Mouse (Mus musculus) brain, adult 2 months (tissue): ENCODE measurements around the gene Tmeff1.

Source experiments
- DNase-seq: peaks from one replicate; pipeline ENCODE4 v3.0.0; 2011; ENCODE audit warnings: low read depth, low spot score

Gene Tmeff1

DNA sequence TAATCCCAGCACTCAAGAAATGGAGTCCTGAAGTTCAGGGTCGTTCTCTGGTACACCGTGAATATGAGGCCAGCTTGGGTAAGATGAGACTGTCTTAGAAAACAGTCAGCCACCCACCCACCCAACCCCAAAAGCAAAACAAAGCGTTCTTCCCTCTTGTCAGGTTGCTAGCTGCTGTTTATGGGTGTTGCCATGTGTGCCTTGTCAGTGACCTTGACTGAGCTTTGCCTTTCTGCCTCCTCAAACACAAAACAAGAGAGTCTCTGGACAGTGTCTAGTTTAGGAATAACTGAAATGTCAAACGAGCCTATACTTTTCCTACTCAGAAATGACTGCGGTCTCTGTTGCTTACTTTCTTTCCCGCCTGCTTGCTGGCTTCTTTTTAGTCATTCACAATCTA, 37.3 kb downstream of the Tmeff1 start:
- DNase-seq, result no peak

DNA sequence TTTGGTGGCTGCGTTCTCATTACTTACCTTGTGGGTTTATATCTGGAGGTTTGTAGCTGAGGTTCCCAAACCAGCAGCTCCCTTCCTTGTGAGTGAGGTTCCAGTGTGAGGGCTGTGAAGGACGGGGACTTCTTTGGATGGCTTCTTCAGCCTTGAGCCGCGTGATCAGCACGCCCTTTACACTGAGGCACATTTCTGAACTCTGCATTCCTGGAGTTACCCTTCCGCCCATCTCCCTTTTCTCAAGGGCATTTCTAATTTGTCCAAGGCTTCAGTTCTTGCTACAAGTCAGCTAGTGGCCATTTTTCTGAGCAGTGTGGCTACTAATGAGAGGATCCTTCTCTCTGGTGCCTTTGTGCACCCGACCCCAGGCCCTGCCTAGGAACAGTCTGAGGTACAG, 38.0 kb downstream of the Tmeff1 start:
- no peak for DNase-seq

DNA sequence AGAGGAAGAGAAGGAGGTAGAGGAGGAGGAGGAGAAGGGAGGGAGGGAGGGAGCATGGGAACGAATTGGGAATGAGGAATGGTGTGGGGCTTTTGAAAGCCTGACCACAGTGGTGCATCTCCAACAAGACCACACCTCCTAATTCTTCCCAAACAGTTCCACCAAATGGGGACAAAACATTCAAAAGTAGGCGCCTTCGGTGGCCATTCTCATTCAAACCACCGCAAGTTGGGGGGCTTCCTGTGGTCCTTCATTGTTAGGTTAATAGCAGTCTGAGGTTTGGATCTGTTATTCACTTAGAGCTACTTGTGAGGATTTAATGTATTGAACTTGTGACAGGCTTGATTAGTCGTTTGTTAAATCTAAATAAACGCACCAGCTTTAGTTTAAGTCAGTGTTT, 40.0 kb downstream of the Tmeff1 start:
- no peak for DNase-seq

DNA sequence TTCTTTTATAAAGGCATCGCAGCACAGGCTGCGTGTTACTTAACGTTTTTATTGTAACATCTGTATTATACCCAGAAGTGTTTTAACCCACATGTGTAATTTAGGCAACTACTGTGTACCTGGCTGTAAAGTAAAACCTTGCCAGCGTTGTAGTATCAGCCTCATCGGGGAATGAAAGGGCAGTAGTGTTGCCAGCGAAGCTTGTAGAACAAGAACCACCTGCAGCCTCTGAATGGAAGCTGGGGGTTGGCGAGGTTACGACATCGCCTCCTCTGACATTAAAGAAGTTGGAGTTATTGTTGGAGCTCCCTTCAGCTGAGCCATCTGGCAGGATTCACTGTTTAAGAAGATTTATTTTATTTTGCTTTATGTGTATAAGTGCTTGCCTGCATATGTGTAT, 40.9 kb downstream of the Tmeff1 start:
- no peak for DNase-seq

DNA sequence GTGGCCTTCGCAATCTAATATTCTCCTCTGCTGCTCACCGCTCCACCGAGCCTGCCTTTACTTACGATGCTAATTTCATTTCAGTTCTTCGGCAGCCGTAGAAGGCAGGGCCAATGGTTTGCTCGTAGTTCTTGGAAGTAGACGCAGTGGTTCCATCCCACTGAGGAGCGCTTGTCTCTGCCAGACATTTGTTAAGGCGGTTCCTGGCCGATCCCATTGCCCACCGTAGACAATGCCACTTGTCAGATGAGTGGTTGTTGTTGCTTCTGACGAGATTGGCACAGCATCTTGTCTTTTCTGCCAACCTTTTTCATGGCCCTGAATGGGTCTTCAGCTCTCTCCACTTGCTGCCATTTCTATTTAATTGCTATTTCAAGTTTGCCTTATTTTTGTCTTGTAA, 44.5 kb downstream of the Tmeff1 start:
- DNase-seq, result peak; percentile 85

DNA sequence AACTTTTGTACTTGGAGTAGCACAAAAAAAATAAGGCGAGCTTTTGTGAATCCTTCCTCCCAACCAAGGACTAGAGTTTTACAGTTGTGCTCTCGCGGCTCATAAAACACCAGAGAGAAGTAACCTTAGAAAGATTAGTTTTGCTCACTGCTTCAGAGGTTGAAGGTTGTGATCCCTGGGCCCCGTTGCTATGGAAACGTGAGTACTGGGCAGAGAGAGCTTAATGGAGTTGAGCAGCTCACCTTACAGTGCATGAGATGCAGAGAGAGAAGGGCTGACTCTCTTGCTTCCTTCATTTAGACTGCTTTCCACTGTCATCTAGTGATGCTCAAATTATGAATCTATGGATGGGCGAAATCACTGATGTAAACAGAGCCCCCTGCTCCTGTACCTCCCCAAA, 48.6 kb downstream of the Tmeff1 start:
- no peak for DNase-seq

DNA sequence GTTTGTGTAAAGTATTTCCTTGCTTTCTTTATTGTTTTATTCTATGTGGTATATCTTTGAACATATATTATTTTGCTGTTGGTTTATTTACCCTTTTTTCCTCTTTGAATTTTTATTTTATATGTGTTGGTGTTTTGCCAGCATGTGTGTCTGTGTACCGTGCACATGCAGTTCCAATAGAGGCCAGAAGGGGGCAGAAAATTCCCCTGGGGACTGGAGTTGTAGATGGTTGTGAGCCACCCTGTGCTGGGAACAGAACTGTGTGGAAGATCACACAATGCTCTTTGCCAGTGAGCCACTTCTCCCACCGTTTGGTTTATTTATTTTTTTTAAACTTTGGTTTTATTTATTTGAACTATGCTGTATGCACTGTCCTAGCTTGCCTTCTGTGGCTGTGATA, 49.1 kb downstream of the Tmeff1 start:
- DNase-seq, result no peak

DNA sequence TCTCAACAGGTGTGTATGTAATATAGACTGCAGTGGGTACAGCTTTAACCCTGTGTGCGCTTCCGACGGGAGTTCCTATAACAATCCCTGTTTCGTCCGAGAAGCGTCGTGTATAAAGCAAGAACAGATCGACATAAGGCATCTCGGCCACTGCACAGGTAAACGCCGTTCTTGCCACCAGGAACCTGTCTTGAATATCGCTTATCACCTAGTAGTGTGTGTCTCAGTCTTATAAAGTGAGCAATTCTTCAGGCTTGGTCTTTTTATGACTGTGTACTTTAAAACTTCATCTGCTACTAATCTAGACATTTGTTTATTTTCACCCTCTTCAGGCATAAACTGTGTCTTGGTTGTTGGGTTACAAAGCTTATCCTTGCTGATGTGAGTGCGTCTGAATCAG, 51.9 kb downstream of the Tmeff1 start:
- no peak for DNase-seq

DNA sequence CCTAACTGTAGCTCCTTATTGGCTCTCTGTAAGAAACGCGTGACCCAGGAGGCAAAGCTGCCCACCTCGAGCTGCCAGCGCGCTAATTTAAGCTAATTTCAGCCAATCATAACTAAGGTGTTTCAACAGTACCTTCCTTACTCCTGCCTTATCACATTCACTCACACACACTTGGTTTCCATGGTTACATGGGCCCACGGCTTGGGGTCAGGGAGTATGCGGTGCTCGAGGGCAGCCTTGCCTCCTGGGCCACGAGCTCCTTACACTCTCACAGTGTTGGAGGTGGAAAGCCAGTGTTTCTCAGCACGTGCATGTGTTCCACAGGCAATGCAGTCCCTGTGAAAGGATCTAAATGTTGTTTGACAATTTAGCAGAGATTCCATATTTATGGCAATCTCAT, 53.2 kb downstream of the Tmeff1 start:
- no peak for DNase-seq

DNA sequence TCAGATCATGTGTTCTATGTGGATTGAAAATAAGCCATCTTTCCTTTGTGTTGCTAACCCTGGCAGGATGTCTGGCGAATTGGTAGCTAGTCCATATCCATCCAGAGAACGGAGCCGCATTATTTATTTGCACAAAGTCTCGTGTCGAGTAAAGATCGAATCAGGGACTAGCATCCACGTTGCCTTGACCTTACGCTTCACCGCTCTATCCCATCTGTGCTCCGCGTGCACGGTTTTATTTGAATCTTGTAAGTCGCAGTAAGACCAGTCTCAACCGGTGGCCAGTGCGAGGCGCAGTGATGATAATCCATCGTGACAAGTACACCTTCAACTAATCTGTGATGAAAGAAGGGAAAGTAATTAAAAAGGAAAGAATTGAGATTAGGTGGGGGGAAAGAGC, 54.5 kb downstream of the Tmeff1 start:
- DNase-seq, result no peak

DNA sequence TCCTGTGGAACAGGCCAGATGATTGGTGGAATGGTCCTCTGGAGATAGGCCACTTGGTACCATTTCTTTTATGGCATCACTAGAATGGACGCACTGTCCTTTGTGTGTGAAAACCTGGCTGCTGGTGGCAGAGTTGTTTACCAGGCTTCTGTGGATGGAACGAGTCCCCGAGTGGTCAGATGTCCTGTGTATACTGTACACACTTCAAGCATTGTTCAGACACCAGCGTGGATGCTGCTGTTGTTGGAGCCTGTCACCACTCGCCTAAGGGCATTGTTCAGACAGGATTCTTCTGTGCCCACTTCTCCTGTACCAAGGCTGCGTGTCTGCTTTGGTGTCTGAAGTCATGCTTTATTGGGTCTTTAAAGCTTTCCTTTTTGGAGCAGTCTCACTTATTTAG, 58.8 kb downstream of the Tmeff1 start:
- DNase-seq, result peak; percentile 94

DNA sequence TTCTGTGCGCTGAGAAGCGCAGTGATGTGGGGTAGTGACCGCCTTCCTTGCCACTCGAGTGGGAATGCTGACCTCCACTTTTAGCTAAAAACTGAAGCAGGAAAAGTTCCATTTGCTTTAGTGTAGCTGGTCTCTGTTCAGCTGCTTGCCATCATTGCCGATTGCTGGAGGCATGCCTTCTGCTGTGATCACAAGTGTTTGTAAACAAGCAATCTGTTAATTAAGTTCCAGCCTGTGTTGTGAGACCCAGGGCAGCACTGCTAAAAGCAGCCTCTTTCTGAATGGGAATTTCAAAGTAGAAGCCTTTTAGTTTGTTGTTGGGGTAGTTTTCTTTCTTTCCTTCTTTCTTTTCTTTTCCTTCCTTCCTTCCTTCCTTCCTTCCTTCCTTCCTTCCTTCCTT, 61.2 kb downstream of the Tmeff1 start:
- no peak for DNase-seq

DNA sequence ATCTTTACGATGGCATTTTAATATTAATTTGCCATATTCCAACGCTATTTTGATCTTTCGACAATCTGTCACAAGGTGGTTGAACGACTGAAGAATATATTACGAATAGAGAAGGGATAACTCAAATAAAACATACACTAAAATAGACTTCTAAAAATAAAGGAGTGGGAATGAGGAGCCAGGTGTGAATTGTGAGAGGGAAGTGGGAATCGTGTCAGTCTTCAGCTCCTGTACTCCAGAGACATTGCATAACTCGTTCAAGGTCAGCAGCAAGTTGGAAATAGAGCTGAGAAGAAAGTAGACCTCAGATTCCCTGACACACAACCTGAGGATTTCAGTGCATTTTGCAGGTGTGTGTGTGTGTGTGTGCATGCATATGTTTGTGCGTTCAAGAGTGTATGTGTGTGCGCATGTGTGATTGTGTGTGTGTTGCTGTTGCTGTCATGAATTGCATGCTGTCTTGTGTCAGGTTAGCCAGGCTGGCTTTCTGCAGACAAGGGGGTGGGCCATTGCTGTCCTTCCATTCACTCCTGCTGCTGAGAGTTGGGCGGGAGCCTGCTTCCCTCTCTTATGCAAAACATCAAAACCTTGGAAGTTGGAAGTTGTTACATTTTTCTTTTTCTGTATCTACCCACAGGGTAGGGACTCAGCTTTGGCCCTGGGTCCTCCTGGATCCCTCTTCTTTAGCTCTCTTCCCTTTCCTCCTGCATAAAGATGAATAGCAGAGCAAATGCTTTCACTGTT, 65.8 kb downstream of the Tmeff1 start:
- peak; percentile 74 for DNase-seq

DNA sequence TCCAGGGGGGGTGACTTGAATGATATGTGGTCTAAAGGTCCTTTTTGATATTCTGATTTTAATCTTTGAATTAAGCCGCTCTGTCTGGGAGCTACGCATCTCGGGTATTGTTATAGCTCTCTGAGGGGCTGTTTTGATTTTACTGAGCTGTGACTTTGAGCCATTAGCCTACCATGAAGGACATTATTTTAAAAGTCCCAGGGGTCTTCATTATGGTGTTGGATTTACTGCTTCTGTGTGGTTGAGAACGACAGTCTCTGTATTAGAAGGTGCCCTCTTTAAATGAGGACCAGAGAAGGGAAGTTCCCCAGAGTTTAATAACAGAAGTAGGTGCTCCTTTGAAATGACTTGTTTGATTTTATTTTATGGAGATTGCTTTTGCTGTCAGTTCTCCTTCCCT, 69.1 kb downstream of the Tmeff1 start:
- no peak for DNase-seq

DNA sequence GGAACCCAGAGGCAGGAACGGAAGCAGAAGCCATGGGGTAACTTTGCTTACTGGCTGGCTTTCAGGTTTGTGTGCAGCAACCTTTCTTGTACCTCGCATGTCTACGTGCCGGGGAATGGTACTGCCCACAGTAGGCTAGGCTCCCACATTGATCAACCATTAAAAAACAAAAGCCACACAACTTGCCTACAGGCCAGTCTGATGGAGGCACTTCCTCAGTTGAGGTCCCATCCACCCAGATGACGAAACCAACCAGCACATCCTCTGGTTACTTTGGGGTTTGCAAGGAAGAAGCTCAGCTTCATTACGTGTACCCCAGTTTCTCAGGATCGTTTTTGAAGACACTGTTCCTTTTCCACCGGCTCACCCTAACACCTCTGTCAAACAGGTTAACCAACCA, 71.6 kb downstream of the Tmeff1 start:
- DNase-seq, result no peak

DNA sequence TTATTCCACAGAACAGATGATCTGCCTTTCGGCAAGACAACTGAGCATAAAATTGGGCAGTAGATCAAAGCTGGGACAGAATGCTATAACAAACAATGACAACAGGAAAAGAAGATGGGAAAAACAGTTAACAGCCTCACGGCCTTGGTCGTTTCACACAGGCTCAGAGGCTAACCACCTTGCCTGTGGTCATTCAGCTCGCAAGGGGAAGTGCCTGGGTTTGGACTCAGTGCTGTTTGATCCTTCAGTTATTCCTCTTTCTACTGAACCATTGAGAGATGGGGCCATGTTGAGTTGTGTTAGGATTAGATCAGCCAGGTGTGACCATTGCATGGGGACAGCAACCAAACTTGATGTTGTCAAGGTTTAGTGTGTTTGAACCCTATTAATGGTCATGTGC, 75.2 kb downstream of the Tmeff1 start:
- no peak for DNase-seq

DNA sequence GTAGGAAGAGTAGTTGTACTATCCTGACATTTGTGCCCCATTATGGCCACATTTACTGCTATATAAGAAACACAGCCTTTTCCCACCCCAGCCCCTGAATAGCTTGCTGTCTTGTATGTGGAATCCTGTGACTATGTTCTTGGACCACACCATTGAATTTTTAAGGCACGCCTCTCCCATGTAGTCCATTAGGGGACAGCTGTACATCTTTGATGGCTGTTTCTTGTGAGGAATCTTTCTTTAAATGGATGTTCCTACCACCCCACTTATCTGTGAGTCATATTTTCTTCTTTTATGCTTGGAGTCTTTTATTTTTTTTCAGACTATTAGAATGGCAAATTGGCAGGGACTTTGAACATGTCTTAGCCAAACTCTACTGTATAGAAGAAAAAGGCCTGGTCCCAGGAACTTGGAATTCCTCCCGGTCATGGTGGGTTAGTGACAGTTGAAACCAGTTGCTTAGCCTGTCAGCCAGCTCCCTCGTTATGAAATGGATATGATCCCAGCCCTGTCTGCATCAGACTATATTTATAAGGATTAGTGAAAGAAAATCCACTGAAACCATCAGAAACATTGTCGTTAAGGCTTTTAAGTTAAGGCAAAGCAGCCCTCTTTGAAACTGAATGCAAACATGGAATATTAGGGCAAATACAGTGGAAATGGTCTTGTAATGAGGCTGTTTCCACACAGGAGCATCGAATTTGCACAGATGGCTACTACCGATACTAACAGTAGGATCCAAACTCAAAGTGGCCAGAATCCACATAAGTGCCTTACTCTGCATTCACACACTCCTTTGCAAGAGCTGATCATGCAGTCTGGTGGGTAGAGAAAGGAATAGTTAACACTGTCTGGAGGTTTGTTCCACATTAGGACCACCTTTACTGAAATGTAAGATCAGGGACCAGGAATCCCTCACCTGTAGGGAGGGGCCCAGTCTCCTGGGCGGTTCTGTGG, 75.9 kb downstream of the Tmeff1 start:
- DNase-seq, result peak; percentile 53

DNA sequence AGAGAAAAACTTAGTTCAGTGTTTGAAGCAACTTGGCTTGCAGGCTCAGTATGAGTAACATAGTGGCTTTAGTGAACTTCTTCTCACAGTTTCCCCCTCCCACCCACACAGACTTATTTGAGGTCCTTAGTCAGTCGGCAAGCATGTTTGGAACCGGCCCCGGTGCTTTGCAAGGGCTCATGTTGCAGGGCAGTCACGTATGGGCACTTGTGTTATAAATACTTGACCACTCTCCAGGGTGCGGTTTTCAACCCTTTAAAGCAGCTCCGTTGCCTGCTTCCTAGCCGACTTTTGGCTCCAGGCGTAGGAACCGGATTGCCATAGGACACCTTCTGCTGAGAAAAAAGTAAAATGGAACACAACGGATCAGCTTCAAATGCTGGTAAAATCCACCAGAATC, 78.3 kb downstream of the Tmeff1 start, which contains the start of gene Cavin4:
Gene Cavin4 (plus strand): TSS at position 244 of the 400 bp plus-strand sequence.
- no peak for DNase-seq

DNA sequence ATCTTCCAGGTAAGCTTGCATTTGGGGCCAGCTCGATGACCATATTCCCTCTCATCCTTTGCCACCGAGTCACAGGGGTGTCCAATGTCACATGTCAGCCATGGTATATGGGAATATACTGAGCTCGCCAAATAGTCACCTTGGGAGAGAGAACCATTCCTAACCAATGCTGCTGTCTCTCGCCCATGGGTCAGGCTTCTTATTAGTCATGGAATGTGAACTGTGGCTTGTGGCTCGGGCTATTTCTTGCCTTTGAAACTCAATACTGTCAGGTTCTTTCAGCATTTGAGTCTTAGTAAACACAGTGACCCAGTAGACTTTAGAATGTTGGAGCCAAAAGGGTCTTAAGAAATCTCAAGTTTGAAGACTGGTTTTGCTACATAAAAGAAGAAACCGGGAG, 79.0 kb downstream of the Tmeff1 start:
- no peak for DNase-seq

DNA sequence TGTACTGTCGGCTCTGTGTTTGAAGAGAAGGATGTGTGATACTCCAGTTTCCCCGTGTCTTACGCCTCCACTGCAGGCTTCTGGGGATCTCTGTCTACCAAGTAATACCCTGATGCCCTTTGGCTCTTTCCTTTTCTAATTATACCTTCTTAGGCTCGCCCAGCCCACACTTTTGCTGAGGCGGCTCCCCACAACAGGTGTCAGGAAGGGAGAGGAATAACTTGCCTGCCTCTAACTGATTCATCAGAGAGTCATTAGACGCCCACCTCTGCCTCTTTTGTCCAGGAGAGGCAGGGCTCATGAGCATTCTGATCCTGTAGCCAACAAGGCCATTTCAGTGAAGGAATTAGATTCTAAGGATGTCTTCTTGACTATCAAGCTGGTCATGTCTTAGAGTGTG, 82.3 kb downstream of the Tmeff1 start:
- DNase-seq, result peak; percentile 48

DNA sequence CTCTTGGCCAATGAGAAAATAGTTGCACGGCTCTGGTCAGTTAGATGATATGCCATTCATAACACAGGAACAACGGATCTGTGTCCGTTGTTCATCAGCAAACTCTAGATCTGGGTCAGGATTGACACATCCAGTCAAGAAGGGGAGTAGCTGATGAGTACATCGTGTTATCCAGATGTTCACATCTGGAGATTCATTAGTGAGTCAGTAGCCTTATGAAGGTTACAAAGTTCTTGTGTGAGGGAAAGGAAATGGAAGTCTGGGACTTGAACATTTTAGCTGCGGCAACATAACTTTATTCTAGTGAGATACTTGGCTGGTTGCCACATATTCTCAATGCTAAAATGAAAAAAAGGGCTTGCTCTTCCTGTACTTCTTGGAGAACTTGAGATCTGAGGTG, 87.9 kb downstream of the Tmeff1 start:
- DNase-seq, result no peak

DNA sequence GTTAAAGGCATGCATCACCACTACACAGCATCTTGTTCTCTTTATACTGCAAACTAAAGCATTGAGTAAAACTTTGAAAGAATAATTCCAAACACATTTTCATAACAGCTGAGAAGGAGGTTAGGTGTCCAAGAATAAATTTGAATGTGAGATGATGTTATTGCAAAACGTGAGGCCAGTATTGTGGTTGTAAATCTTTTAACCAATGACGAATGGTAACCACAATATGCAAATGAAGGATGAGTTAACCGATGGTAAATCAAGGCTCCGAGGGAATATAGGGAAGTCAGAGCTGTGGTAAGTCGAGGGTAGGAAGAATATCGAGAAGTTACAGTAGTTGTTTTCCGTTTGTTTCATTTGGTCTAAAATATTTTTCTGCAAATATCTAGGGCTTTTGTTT, 89.4 kb downstream of the Tmeff1 start:
- DNase-seq, result no peak
